Mouse (Mus musculus) lung, embryonic 15.5 days (tissue): Measurements from ENCODE around the gene Arpp21. TPM values are rescaled to one million over a fixed set of nuclear protein-coding genes. Genes with fewer than 3 reads are reported as not detected.

Experiments
- ATAC-seq: fragments of 200-750 bp; cut with Nextera tagmentation; 2 replicates; pipeline ENCODE4 v1.8.0; 2017; ENCODE audit warnings: moderate number of reproducible peaks, borderline replicate concordance; ENCODE audit not compliant: low FRiP score, low TSS enrichment; ENCODE audit errors: extremely low read depth
- H3K27ac ChIP-seq: fragments of 300-500 bp; sonication (generic); 2 replicates; pipeline ENCODE4 v1.5.1; 2015; ENCODE audit warnings: moderate library complexity, mild to moderate bottlenecking, inconsistent platforms
- H3K27me3 ChIP-seq: fragments of 300-500 bp; sonication (generic); 2 replicates; pipeline ENCODE4 v1.6.1; 2015; ENCODE audit warnings: inconsistent platforms
- H3K36me3 ChIP-seq: fragments of 300-500 bp; sonication (generic); 2 replicates; pipeline ENCODE4 v1.6.1; 2015; ENCODE audit warnings: inconsistent platforms
- H3K4me1 ChIP-seq: fragments of 300-500 bp; sonication (generic); 2 replicates; pipeline ENCODE4 v1.6.1; 2015; ENCODE audit warnings: inconsistent platforms
- H3K4me2 ChIP-seq: fragments of 300-500 bp; sonication (generic); 2 replicates; pipeline ENCODE4 v1.6.1; 2015; ENCODE audit warnings: inconsistent platforms, mild to moderate bottlenecking, moderate library complexity
- H3K4me3 ChIP-seq: fragments of 300-500 bp; sonication (generic); 2 replicates; pipeline ENCODE4 v1.5.1; 2015; ENCODE audit warnings: mild to moderate bottlenecking, inconsistent platforms
- H3K9ac ChIP-seq: fragments of 300-500 bp; sonication (generic); 2 replicates; pipeline ENCODE4 v1.6.1; 2015; ENCODE audit warnings: inconsistent platforms
- H3K9me3 ChIP-seq: fragments of 300-500 bp; sonication (generic); 2 replicates; pipeline ENCODE4 v1.6.1; 2016; ENCODE audit warnings: inconsistent platforms
- WGBS: fragments of 180-500 bp; shearing (Covaris S2); methylation state at CpG from one replicate; pipeline ENCODE4 v1.1.7; 2015; 5-methylcytosine and 5-hydroxymethylcytosine counted together
- polyA plus RNA-seq: library from polyadenylated mRNA; unstranded; fragments of >200 nt; fragmentation: Nextera tagmentation; extraction: Ambion mirVana; gene quantifications from 2 replicates; pipeline ENCODE4 v1.2.1, GENCODE M21; 2015

Arpp21 gene
- polyA plus RNA-seq, 1 experiment from 2014 or later: 5.8 TPM

DNA sequence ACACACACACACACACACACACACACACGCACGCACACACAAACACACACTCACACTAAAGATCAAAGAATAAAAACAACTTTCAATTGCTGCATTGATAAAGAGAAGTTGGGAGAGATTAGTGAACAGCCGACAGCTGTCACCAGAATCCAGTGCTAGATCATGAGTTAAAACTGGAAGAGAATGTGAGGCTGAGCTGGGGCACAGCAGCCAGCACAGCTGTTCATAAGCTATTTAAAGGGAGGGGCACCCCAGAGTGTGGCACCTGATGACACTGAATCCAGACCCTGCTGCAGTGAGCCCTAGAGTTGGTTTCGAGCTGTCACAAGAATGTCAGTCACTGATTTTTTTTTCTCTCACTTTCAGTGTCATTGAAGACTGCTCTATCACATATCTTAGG lies 14.0 kb upstream of the Arpp21 start:
- H3K9me3 ChIP-seq: no peaks in the 10 kb centered on the region
- ATAC-seq: no peak
- no peaks in the 10 kb centered on the region for H3K27me3 ChIP-seq
- no peaks in the 10 kb centered on the region for H3K36me3 ChIP-seq
- no peaks in the 10 kb centered on the region for H3K4me1 ChIP-seq
- H3K9ac ChIP-seq: no peak overlapping the region
- H3K4me3 ChIP-seq: no peak overlapping the region
- H3K27ac ChIP-seq: no peak overlapping the region
- no peak overlapping the region for H3K4me2 ChIP-seq
- 66% methylated on average over 4 of the region's 4 CpGs for whole genome bisulfite sequencing

GRCm38 (mm10) chr9:112247183-112247582 lies 11.4 kb upstream of the Arpp21 start:
- H3K9me3 ChIP-seq: no peaks in the 10 kb centered on the region
- H3K36me3 ChIP-seq: no peaks in the 10 kb centered on the region
- no peak overlapping the region for H3K9ac ChIP-seq
- no peaks in the 10 kb centered on the region for H3K27me3 ChIP-seq
- H3K4me1 ChIP-seq: no peaks in the 10 kb centered on the region
- 63% methylated on average over 2 of the region's 2 CpGs for WGBS
- ATAC-seq: no peak
- H3K4me2 ChIP-seq: no peak overlapping the region
- H3K4me3 ChIP-seq: no peak overlapping the region
- H3K27ac ChIP-seq: no peak overlapping the region

DNA sequence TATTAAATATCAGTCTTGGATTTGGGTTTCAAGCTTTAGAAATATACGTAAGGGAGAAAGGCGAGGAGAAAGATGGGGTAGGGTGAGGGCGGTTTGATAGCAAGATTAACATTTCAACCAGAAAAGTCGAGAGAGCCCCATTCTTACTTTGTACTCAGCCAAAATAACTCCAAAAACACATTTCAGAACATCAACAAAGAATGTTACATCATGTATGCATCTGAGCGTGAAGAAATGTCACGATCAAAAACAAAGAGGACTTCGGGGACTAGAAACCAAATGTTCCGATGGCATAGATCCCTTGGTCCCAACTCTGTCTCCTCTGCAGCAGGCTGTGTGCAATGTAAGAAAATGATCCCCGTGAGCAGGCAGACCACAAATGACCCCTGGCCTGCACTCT lies 2.4 kb upstream of the Arpp21 start:
- Histone ChIP-seq H3K36me3 (no peaks in the 10 kb centered on the region), H3K4me1 (0 out of 2 replicates have a peak, but pooled peaks cover 12% of the 10 kb centered on the region), H3K27me3 (peaks cover 41% of the 10 kb centered on the region), H3K4me2 (no peak overlapping the region), H3K9me3 (no peaks in the 10 kb centered on the region), H3K4me3 (no peak overlapping the region), H3K27ac (no peak overlapping the region), H3K9ac (no peak overlapping the region)
- ATAC-seq: no peak
- WGBS: 71% methylated on average over 9 of the region's 9 CpGs

GRCm38 (mm10) chr9:112236551-112236950 lies 813 bp upstream of the Arpp21 start:
- H3K4me1 ChIP-seq: 0 out of 2 replicates have a peak, but pooled peaks cover 12% of the 10 kb centered on the region
- WGBS: 73% methylated on average over 8 of the region's 8 CpGs
- ATAC-seq: no peak
- no peak overlapping the region for H3K4me2 ChIP-seq
- H3K36me3 ChIP-seq: no peaks in the 10 kb centered on the region
- H3K9ac ChIP-seq: no peak overlapping the region
- peaks cover 57% of the 10 kb centered on the region for H3K27me3 ChIP-seq
- H3K27ac ChIP-seq: no peak overlapping the region
- no peak overlapping the region for H3K4me3 ChIP-seq
- H3K9me3 ChIP-seq: no peaks in the 10 kb centered on the region

DNA sequence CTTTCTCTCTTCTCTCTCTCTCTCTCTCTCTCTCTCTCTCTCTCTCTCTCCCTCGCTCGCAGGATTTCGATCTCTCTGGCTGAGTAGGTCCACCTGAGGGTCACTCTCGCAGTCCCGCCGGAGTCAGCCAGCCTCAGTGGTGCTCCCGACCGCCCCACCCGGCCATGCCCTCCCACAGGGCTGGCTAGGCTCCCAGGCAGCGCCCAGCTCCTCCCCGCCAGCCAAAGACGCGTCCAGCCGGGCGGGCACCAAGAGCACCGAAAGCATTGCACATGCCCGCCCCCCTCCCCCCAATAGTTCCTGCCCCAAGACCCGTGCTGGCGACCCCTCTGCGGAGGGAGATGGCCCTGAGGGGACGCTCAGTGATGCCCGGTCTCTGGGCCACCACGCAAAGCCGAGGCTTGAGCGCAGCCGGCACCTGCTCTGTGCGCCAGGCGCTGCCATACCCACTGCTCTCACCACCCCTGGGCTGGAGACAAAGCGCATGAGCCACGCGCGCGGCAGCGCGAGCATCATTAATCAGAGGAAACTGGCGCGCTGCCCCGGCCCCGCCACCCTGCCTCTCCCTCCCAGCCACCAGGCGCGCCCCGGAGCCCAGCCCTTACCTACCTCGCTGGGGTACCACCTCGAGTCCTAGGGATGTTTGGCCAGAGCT lies 570 bp downstream of the Arpp21 start:
- peak overlapping the region; percentile 30 for H3K4me3 ChIP-seq
- H3K9me3 ChIP-seq: no peaks in the 10 kb centered on the region
- WGBS: under 1% methylated on average over 43 of the region's 44 CpGs
- H3K9ac ChIP-seq: no peak overlapping the region
- H3K4me2 ChIP-seq: peak overlapping the region; percentile 59
- 0 out of 2 replicates have a peak, but pooled peaks cover 12% of the 10 kb centered on the region for H3K4me1 ChIP-seq
- H3K36me3 ChIP-seq: no peaks in the 10 kb centered on the region
- H3K27ac ChIP-seq: no peak overlapping the region
- ATAC-seq: peak; percentile 70; the same call in 1 of the 2 replicates
- H3K27me3 ChIP-seq: peaks cover 63% of the 10 kb centered on the region

DNA sequence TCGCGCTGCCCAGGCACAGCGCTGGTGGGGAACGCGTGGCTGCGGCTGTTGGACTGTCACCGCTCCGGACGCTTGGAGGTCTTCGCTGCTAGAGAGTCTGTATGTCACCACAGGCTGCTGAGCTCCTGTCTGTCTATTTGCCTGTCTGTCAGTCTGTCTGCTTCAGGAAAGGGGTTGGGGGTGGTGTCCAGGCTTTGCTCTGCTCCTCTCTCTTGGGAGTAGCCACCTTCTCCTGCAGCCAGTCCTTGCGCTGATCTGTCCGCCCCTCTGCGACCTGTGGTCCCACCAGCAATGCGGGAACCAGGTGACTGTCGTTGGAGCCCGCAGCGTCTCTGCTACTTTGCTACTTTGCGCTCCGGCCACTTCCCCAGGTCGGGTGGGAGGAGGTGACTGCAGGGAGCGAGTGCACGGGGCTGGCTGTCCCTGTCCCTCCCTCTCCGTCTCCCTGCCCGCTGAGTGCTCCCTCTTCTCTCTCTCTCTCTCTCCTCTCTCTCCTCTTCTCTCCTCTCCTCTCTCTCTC lies 1.2 kb downstream of the Arpp21 start:
- no peaks in the 10 kb centered on the region for H3K36me3 ChIP-seq
- H3K4me3 ChIP-seq: peak overlapping the region; percentile 30
- peaks cover 66% of the 10 kb centered on the region for H3K27me3 ChIP-seq
- H3K4me2 ChIP-seq: peak overlapping the region; percentile 59
- H3K9ac ChIP-seq: no peak overlapping the region
- H3K4me1 ChIP-seq: 0 out of 2 replicates have a peak, but pooled peaks cover 12% of the 10 kb centered on the region
- WGBS: 2% methylated on average over 24 of the region's 24 CpGs
- no peak overlapping the region for H3K27ac ChIP-seq
- H3K9me3 ChIP-seq: no peaks in the 10 kb centered on the region
- peak; percentile 52; the same call in 1 of the 2 replicates for ATAC-seq

DNA sequence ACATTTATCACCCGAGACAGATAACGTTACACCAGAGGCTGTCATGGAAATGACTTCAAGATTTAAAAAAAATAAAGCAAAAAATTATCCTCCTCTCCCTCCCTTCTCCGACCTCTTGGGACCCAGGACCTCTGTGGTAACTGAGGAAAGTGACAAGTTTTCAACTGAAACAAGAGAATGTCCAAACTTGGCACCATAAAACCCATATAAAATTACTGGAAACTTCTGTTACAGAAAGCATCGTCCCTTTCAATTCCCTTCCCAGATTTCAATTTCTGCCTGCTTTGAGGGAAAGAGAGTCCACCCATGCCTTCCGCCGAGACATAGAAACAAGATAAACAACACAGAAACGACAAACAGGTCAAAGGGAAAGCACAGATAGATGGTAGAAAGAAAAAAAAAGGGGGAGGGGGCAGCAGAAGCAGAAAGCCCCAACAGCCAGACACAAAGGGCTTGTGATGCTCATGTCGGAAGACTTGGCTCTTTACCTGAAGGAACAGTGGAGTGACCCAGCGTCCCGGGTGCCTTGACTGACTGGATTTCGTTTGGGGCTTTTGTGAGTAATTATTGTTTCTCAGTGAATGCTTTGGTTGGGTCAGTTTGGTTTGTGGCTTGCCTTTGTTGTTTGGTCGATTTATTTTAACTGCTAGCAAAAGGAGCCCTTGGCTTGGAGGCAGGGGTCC lies 1.8 kb downstream of the Arpp21 start:
- Histone ChIP-seq H3K36me3 (no peaks in the 10 kb centered on the region), H3K9me3 (no peaks in the 10 kb centered on the region), H3K27ac (no peak overlapping the region), H3K9ac (no peak overlapping the region), H3K4me3 (peak overlapping the region; percentile 30), H3K27me3 (peaks cover 66% of the 10 kb centered on the region), H3K4me2 (peak overlapping the region; percentile 59), H3K4me1 (0 out of 2 replicates have a peak, but pooled peaks cover 12% of the 10 kb centered on the region)
- no peak for ATAC-seq
- 13% methylated on average over 12 of the region's 12 CpGs for WGBS

- H3K27me3 ChIP-seq: peaks cover 66% of the 10 kb centered on the region
- no peak overlapping the region for H3K27ac ChIP-seq
- no peak for ATAC-seq
- H3K9ac ChIP-seq: no peak overlapping the region
- 60% methylated on average over 6 of the region's 6 CpGs for WGBS
- no peaks in the 10 kb centered on the region for H3K9me3 ChIP-seq
- H3K36me3 ChIP-seq: no peaks in the 10 kb centered on the region
- 0 out of 2 replicates have a peak, but pooled peaks cover 12% of the 10 kb centered on the region for H3K4me1 ChIP-seq
- no peak overlapping the region for H3K4me3 ChIP-seq
- H3K4me2 ChIP-seq: no peak overlapping the region
These were observed 2.4 kb downstream of the Arpp21 start for GRCm38 (mm10) chr9:112233378-112233777.

GRCm38 (mm10) chr9:112231935-112232575 lies 3.7 kb downstream of the Arpp21 start:
- Histone ChIP-seq H3K9me3 (no peaks in the 10 kb centered on the region), H3K4me2 (no peak overlapping the region), H3K4me1 (0 out of 2 replicates have a peak, but pooled peaks cover 12% of the 10 kb centered on the region), H3K27ac (no peak overlapping the region), H3K27me3 (peaks cover 55% of the 10 kb centered on the region), H3K36me3 (no peaks in the 10 kb centered on the region), H3K4me3 (no peak overlapping the region), H3K9ac (no peak overlapping the region)
- 62% methylated on average over 8 of the region's 8 CpGs for WGBS
- no peak for ATAC-seq

DNA sequence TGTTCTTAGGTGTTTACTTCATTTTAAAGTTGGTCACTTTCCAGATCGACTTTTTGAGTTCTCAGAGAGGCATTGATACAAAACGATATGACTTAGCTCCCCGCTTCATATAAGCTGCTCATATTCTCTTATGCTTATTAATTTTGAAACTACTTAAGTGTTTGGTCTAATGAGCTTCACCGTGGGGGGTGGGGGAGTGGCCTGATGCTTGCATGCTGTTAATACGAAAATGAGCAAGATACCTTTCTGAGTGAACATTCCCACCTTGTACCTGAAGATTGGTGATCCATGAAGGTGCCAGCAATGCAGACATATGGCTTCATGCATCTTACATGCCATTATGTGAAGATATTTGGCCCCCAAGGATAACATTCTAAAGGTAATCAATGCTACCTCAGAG lies 4.4 kb downstream of the Arpp21 start:
- H3K4me3 ChIP-seq: no peak overlapping the region
- H3K27ac ChIP-seq: no peak overlapping the region
- 0 out of 2 replicates have a peak, but pooled peaks cover 12% of the 10 kb centered on the region for H3K4me1 ChIP-seq
- no peak overlapping the region for H3K4me2 ChIP-seq
- no peak for ATAC-seq
- H3K9ac ChIP-seq: no peak overlapping the region
- no peaks in the 10 kb centered on the region for H3K9me3 ChIP-seq
- peaks cover 55% of the 10 kb centered on the region for H3K27me3 ChIP-seq
- 77% methylated on average over 5 of the region's 5 CpGs for WGBS
- H3K36me3 ChIP-seq: no peaks in the 10 kb centered on the region

DNA sequence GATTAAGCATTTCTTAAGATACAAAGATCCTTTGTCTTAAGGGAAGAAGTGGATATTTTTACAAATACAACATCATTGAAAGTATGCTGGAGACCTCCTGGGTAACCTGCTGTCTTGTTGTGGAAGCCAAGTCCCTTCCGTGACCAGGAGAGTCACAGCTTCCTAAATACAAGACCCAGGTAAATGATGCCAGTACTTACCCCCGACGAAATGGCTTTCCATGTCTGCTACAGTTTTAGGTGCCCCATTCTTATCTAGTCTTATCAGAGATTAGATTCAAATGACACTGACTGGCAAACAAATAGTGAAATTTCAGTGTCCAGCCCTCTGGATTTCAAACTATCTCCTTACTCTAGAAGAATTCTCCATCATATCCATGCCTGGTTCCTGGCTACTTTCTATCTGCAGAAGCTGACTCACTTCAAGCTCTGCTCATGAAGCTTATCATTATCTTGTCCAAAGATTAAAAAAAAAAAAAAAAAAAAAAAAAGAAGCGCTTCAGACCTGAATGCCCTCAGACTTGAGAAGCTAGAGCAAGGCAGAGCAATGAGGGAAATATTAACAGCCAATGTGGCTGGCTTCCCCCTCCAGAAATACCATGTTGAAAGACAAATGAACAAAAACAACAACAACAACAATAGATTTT lies 4.9 kb downstream of the Arpp21 start:
- no peak overlapping the region for H3K4me2 ChIP-seq
- ATAC-seq: no peak
- H3K9me3 ChIP-seq: no peaks in the 10 kb centered on the region
- 0 out of 2 replicates have a peak, but pooled peaks cover 12% of the 10 kb centered on the region for H3K4me1 ChIP-seq
- peaks cover 52% of the 10 kb centered on the region for H3K27me3 ChIP-seq
- H3K36me3 ChIP-seq: no peaks in the 10 kb centered on the region
- H3K4me3 ChIP-seq: no peak overlapping the region
- no peak overlapping the region for H3K27ac ChIP-seq
- 66% methylated on average over 4 of the region's 4 CpGs for WGBS
- H3K9ac ChIP-seq: no peak overlapping the region
